Mouse (Mus musculus) stomach, postnatal 0 days (tissue): ENCODE data around the gene Gm13889.

ENCODE experiments used
- CTCF ChIP-seq: IDR thresholded peaks from 2 replicates; pipeline ENCODE4 v1.5.1; 2016; ENCODE audit warnings: antibody characterized with exemption, low read depth, mild to moderate bottlenecking, moderate library complexity
- EP300 ChIP-seq: optimal IDR thresholded peaks from 2 replicates; pipeline ENCODE3; 2016; ENCODE audit warnings: antibody characterized with exemption

DNA sequence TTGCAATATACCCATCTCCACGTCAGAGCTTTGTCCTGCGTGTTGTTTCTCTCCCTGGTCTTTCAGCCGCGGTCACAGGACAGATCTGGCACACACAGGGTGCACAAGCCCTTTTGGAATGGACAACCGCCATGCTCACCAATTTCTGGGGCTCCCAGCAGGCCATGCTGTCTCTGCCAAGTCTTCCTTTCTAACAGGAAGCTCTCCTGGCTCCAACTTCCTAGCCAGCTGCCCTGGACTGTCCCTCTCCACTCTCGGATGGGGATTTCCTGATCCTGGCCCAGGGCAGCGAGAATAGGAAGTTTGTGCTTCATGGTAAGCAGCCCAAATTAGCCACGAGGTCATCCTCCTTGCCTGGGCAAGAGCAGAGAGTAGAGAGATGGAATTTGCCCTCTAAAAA, 4.7 kb upstream of the Gm13889 start:
- TF ChIP-seq CTCF (no peak), EP300 (no peak)
